Comparison of ENCODE assay signal across 24 mouse cellular contexts in genomic region chr19:35868543-35868942, GRCm38 (mm10).
DNase-seq lines count a peak whose midpoint lies in the region; ATAC-seq and TF ChIP-seq lines count a peak whose summit lies in the region.
"Had no signal": no experiment of that assay in that cellular context is flagged by ENCODE, and none has a peak within 500 bp of the region (broad histone marks: within the 10 kb centered on the region; RNA-seq: fewer than 3 reads in every experiment).

No protein-coding gene starts in this region.

- H3K79me2 ChIP-seq in C2C12 (ENCODE audit: control insufficient read depth, insufficient read depth) (no peaks in the 10 kb centered on the region), myocyte (ENCODE audit: control insufficient read depth, insufficient read depth) (no peaks in the 10 kb centered on the region)

- DNase-seq in hindbrain, embryonic 14.5 days (ENCODE audit: low spot score): peak; percentile 8
- no peak for DNase-seq in hindbrain, postnatal 0 days (ENCODE audit: low spot score)
- DNase-seq in kidney, postnatal 0 days (ENCODE audit: low spot score): peak; percentile 2
- no peak for DNase-seq in kidney, adult 11 months
- no peak for DNase-seq in T-cell, adult 2 months (ENCODE audit: low spot score)
- DNase-seq: adrenal gland, adult 2 months; adrenal gland, adult 8-10 months; adrenal gland, postnatal 10 days; adrenal gland, postnatal 14 days; adrenal gland, postnatal 25 days; adrenal gland, postnatal 36 days; B cell, adult 2 months; cerebellum, adult 11 months; cerebellum, adult 11-12 months; cerebellum, adult 18-20 months; cerebellum, adult 2 months; cerebellum, adult 8-10 months had no signal

- WGBS in hindbrain, embryonic 14.5 days: 89% methylated on average over 3 of the region's 3 CpGs
- 86% methylated on average over 3 of the region's 3 CpGs for WGBS in hindbrain, postnatal 0 days
- 65% methylated on average over 3 of the region's 3 CpGs for WGBS in kidney, postnatal 0 days

- H3K79me3 ChIP-seq in C2C12 (ENCODE audit: low read depth): no peaks in the 10 kb centered on the region

- H3ac ChIP-seq in C2C12 (ENCODE audit: control insufficient read depth, insufficient read length, low read depth) (no peak overlapping the region), myocyte (ENCODE audit: control insufficient read depth, insufficient read length) (no peak overlapping the region)

- H3K4me3 ChIP-seq in hindbrain, embryonic 14.5 days (replicated peaks; ENCODE audit: low read length): no peak overlapping the region
- H3K4me3 ChIP-seq in hindbrain, postnatal 0 days (ENCODE audit: low read length): no peak overlapping the region
- no peak overlapping the region for H3K4me3 ChIP-seq in kidney, postnatal 0 days (replicated peaks; ENCODE audit: low read depth, low read length)
- H3K4me3 ChIP-seq in C2C12 (ENCODE audit: insufficient read depth, poor library complexity, severe bottlenecking) (no peak overlapping the region), myocyte (no peak overlapping the region)

- TF ChIP-seq POLR2A in myocyte (IDR thresholded peaks at IDR 0.05; ENCODE audit: insufficient read length, low read depth): no peak

- H3K9me3 ChIP-seq in hindbrain, embryonic 14.5 days (ENCODE audit: control insufficient read depth, low read length): no peaks in the 10 kb centered on the region
- no peaks in the 10 kb centered on the region for H3K9me3 ChIP-seq in hindbrain, postnatal 0 days (ENCODE audit: low read length)
- H3K9me3 ChIP-seq in kidney, postnatal 0 days (replicated peaks; ENCODE audit: low read length): no peaks in the 10 kb centered on the region
- H3K9me3 ChIP-seq: G1E had no signal

- no peak for TF ChIP-seq CTCF in hindbrain, postnatal 0 days (IDR thresholded peaks at IDR 0.05; ENCODE audit: low read depth)
- no peak for TF ChIP-seq CTCF in kidney, postnatal 0 days (IDR thresholded peaks at IDR 0.05; ENCODE audit: low read depth)
- TF ChIP-seq CTCF in C2C12 (IDR thresholded peaks at IDR 0.05; ENCODE audit: control insufficient read depth, insufficient read depth, insufficient read length): no peak

- H3K27ac ChIP-seq in hindbrain, embryonic 14.5 days: no peak overlapping the region
- H3K27ac ChIP-seq in hindbrain, postnatal 0 days: no peak overlapping the region
- H3K27ac ChIP-seq in kidney, postnatal 0 days: no peak overlapping the region

- no peak for ATAC-seq in hindbrain, embryonic 14.5 days (ENCODE audit: low FRiP score)
- no peak for ATAC-seq in hindbrain, postnatal 0 days
- no peak for ATAC-seq in kidney, postnatal 0 days (replicated peaks; ENCODE audit: low FRiP score, low read depth)
- ATAC-seq in CD4-positive, CD25-positive, alpha-beta regulatory T cell, adult 4 months: no peak
- ATAC-seq: activated CD4-positive, CD25-positive, alpha-beta regulatory T cell, adult 4 months; Patski had no signal

- no peaks in the 10 kb centered on the region for H3K4me1 ChIP-seq in hindbrain, embryonic 14.5 days (replicated peaks; ENCODE audit: control insufficient read depth, insufficient read depth, low read length)
- H3K4me1 ChIP-seq in hindbrain, postnatal 0 days (ENCODE audit: insufficient read depth, low read length): no peaks in the 10 kb centered on the region
- H3K4me1 ChIP-seq in kidney, postnatal 0 days (replicated peaks; ENCODE audit: insufficient read depth, low read length): no peaks in the 10 kb centered on the region

- H3K36me3 ChIP-seq in hindbrain, embryonic 14.5 days (replicated peaks; ENCODE audit: control insufficient read depth, insufficient read depth): no peaks in the 10 kb centered on the region
- H3K36me3 ChIP-seq in hindbrain, postnatal 0 days (ENCODE audit: insufficient read depth, low read length): no peaks in the 10 kb centered on the region
- H3K36me3 ChIP-seq in kidney, postnatal 0 days (ENCODE audit: insufficient read depth, low read length): no peaks in the 10 kb centered on the region
- no peaks in the 10 kb centered on the region for H3K36me3 ChIP-seq in C2C12 (ENCODE audit: control insufficient read depth, insufficient read depth)
- no peaks in the 10 kb centered on the region for H3K36me3 ChIP-seq in myocyte (ENCODE audit: control insufficient read depth, insufficient read depth)
- H3K36me3 ChIP-seq: G1E had no signal

- no peak overlapping the region for H3K9ac ChIP-seq in hindbrain, embryonic 14.5 days
- no peak overlapping the region for H3K9ac ChIP-seq in hindbrain, postnatal 0 days (replicated peaks; ENCODE audit: low read length)
- no peak overlapping the region for H3K9ac ChIP-seq in kidney, postnatal 0 days (ENCODE audit: low read depth, low read length)

- no peaks in the 10 kb centered on the region for H3K27me3 ChIP-seq in hindbrain, embryonic 14.5 days (ENCODE audit: control insufficient read depth, insufficient read depth, low read length)
- H3K27me3 ChIP-seq in hindbrain, postnatal 0 days (ENCODE audit: insufficient read depth, low read length): no peaks in the 10 kb centered on the region
- no peaks in the 10 kb centered on the region for H3K27me3 ChIP-seq in kidney, postnatal 0 days (ENCODE audit: insufficient read depth, low read length)
- H3K27me3 ChIP-seq in C2C12 (ENCODE audit: control insufficient read depth, insufficient read depth, insufficient read length) (no peaks in the 10 kb centered on the region), myocyte (ENCODE audit: control insufficient read depth, insufficient read depth, insufficient read length) (no peaks in the 10 kb centered on the region)
- H3K27me3 ChIP-seq: CH12.LX had no signal

- H3K4me2 ChIP-seq in hindbrain, embryonic 14.5 days (replicated peaks): no peak overlapping the region
- H3K4me2 ChIP-seq in hindbrain, postnatal 0 days (ENCODE audit: low read depth, low read length): no peak overlapping the region
- H3K4me2 ChIP-seq in kidney, postnatal 0 days (ENCODE audit: low read length): no peak overlapping the region
- peak overlapping the region; percentile 16 for H3K4me2 ChIP-seq in myocyte (ENCODE audit: low read depth)

TF ChIP-seq in C2C12, 6 proteins besides CTCF, POLR2A, EP300 and RAD21:
- TF ChIP-seq CEBPB (IDR thresholded peaks at IDR 0.05; ENCODE audit: low read depth): peak; percentile 58
- TF ChIP-seq MYOG (IDR thresholded peaks at IDR 0.05; ENCODE audit: control insufficient read depth, extremely low read depth, insufficient read length): no peak
- TF ChIP-seq FOSL1 (IDR thresholded peaks at IDR 0.05; ENCODE audit: insufficient read depth, low read length, poor library complexity, severe bottlenecking): no peak
- peak; percentile 64 for TF ChIP-seq MYOD1 (IDR thresholded peaks at IDR 0.05; ENCODE audit: control insufficient read depth, insufficient read length, low read depth)
- no peak for TF ChIP-seq MAX (IDR thresholded peaks at IDR 0.05)
- no peak for TF ChIP-seq USF1 (IDR thresholded peaks at IDR 0.05; ENCODE audit: low read depth)

TF ChIP-seq in myocyte, 11 proteins besides CTCF, POLR2A, EP300 and RAD21:
- TF ChIP-seq MAX (IDR thresholded peaks at IDR 0.05; ENCODE audit: low read depth) (no peak), CEBPB (IDR thresholded peaks at IDR 0.05; ENCODE audit: insufficient read depth, poor library complexity, severe bottlenecking) (peak; percentile 45; the same call in 1 of the 2 replicates)

Comparison
In these comparisons a context has a peak if more than half of its experiments do, and no peak if none do; other contexts are left out.
1. DNase-seq: peak in hindbrain, embryonic 14.5 days (single experiment) and kidney, postnatal 0 days (single experiment); none in hindbrain, postnatal 0 days (single experiment), kidney, adult 11 months (single experiment) and T-cell, adult 2 months (single experiment).